ENCODE assay signal across 24 mouse cellular contexts in the genomic region with DNA sequence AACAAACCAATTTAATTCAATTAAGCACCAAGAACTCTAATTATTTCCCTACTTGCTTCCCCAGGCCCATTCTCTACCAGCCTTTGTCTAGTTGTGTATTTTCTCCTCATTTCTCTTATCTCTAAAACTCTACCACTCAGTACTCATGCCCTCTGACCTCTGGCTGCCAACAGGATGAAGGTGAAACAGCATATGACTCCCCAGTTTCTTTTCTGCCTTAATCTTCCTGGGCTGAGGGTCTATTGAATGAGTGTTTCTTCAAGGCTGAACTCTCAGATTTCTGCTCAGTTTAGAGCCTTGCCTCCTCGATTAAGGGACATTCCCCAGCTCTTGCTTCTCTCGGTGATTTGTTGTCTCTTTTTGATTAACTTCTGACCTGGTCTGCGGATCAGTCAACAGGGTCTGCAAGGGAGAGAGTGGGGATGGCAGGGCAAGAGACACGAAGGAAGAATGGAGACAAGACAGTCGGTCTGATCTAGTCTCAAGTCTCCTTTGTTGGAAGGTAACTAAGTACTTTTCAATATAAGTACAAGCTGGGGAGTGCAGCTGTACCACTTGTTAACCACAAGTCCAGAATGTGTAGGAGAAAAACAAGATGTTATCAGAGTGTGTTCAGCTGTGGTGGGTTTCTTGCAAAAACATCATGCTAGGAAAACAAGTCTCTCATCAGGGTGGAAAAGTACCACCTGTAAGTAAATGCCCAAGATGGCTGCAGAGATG. TPM values are rescaled to one million over a fixed set of nuclear protein-coding genes. Genes with fewer than 3 reads are reported as not detected.
A peak's percentile ranks its signal among the peaks of the same experiment; 100 is the strongest.
DNase-seq lines count a peak whose midpoint lies in the region; ATAC-seq and TF ChIP-seq lines count a peak whose summit lies in the region.
"Had no signal": no experiment of that assay in that cellular context is flagged by ENCODE, and none has a peak within 500 bp of the region (broad histone marks: within the 10 kb centered on the region; RNA-seq: fewer than 3 reads in every experiment).

No protein-coding gene starts in this region.

- no peak overlapping the region for H3K4me3 ChIP-seq in spleen, adult 2 months (ENCODE audit: extremely low read depth, insufficient read depth, insufficient read length)
- no peak overlapping the region for H3K4me3 ChIP-seq in bone marrow, adult 2 months (replicated peaks; ENCODE audit: control insufficient read depth, low read depth, low read length)
- no peak overlapping the region for H3K4me3 ChIP-seq in small intestine, adult 2 months (ENCODE audit: low read depth, low read length)
- no peak overlapping the region for H3K4me3 ChIP-seq in liver, embryonic 11.5 days (ENCODE audit: low read depth, low read length)
- H3K4me3 ChIP-seq: forebrain, embryonic 13.5 days; heart, embryonic 13.5 days; intestine, embryonic 15.5 days; layer of hippocampus, adult 2 months; midbrain, embryonic 10.5 days; myocyte had no signal

- DNase-seq in spleen, adult 2 months (ENCODE audit: low read depth in 1 of 2, low spot score in 2 of 2) = no peak
- no peak for DNase-seq in spleen, postnatal 10 days (ENCODE audit: low spot score in 2 of 2)
- peak; percentile 32 for DNase-seq in CD4-positive, CD25-positive, alpha-beta regulatory T cell, adult 2 months (ENCODE audit: low read depth, low spot score)
- no peak for DNase-seq in liver, embryonic 11.5 days (ENCODE audit: low spot score)
- no peak for DNase-seq in kidney, adult 18-20 months
- DNase-seq: adrenal gland, adult 2 months; cerebellum, adult 18-20 months; cerebellum, postnatal 25 days; gastrocnemius, postnatal 10 days; heart, postnatal 4 days; kidney, adult 9 months; kidney, postnatal 25 days; lung, adult 18-20 months; lung, postnatal 10 days had no signal

- no peaks in the 10 kb centered on the region for H3K9me3 ChIP-seq in liver, embryonic 11.5 days (ENCODE audit: control insufficient read depth, low read length)
- H3K9me3 ChIP-seq: forebrain, embryonic 13.5 days; heart, embryonic 13.5 days; intestine, embryonic 15.5 days; midbrain, embryonic 10.5 days had no signal

- H3K27me3 ChIP-seq in spleen, adult 2 months (ENCODE audit: control insufficient read depth, insufficient read depth, low read length) = no peaks in the 10 kb centered on the region
- no peaks in the 10 kb centered on the region for H3K27me3 ChIP-seq in small intestine, adult 2 months (ENCODE audit: control insufficient read depth, insufficient read depth, low read length)
- no peaks in the 10 kb centered on the region for H3K27me3 ChIP-seq in liver, embryonic 11.5 days (replicated peaks; ENCODE audit: control insufficient read depth, insufficient read depth, low read length)
- H3K27me3 ChIP-seq: forebrain, embryonic 13.5 days; heart, embryonic 13.5 days; intestine, embryonic 15.5 days had no signal

- ATAC-seq in liver, embryonic 11.5 days (replicated peaks; ENCODE audit: low FRiP score) = no peak
- ATAC-seq: forebrain, embryonic 13.5 days; intestine, embryonic 15.5 days; midbrain, embryonic 16.5 days had no signal

- TF ChIP-seq CTCF in spleen, adult 2 months (IDR thresholded peaks at IDR 0.05; ENCODE audit: extremely low read depth, insufficient read depth, insufficient read length, insufficient replicate concordance) = no peak
- no peak for TF ChIP-seq CTCF in bone marrow, adult 2 months (IDR thresholded peaks at IDR 0.05; ENCODE audit: control insufficient read depth, insufficient read depth, low read length)
- no peak for TF ChIP-seq CTCF in small intestine, adult 2 months (IDR thresholded peaks at IDR 0.05; ENCODE audit: extremely low read depth, insufficient read length, insufficient replicate concordance, low read depth, low read length)

- TF ChIP-seq POLR2A in spleen, adult 2 months (IDR thresholded peaks at IDR 0.05; ENCODE audit: low read depth, low read length) = no peak
- no peak for TF ChIP-seq POLR2A in bone marrow, adult 2 months (IDR thresholded peaks at IDR 0.05; ENCODE audit: borderline replicate concordance, control insufficient read depth, low read depth, low read length)
- TF ChIP-seq POLR2A in small intestine, adult 2 months (IDR thresholded peaks at IDR 0.05; ENCODE audit: low read depth, low read length) = no peak

- H3K27ac ChIP-seq in spleen, adult 2 months (ENCODE audit: insufficient read depth, low read length) = peak overlapping the region; percentile 70
- peak overlapping the region; percentile 62; the same call in 1 of the 2 replicates for H3K27ac ChIP-seq in bone marrow, adult 2 months (ENCODE audit: control insufficient read depth, insufficient read depth, low read depth, low read length, poor library complexity)
- H3K27ac ChIP-seq in small intestine, adult 2 months (ENCODE audit: insufficient read depth, low read depth, low read length) = peak overlapping the region; percentile 49; the same call in 1 of the 2 replicates
- H3K27ac ChIP-seq in liver, embryonic 11.5 days (ENCODE audit: low read depth, low read length) = no peak overlapping the region
- H3K27ac ChIP-seq: forebrain, embryonic 13.5 days; heart, embryonic 13.5 days; hindbrain, embryonic 14.5 days; intestine, embryonic 15.5 days; layer of hippocampus, adult 2 months; midbrain, embryonic 10.5 days had no signal

- WGBS in spleen, adult 2 months = 62% methylated on average over 5 of the region's 5 CpGs
- 61% methylated on average over 5 of the region's 5 CpGs for WGBS in bone marrow, adult 2 months
- WGBS in small intestine, adult 2 months = 59% methylated on average over 5 of the region's 5 CpGs
- WGBS in liver, embryonic 11.5 days = 57% methylated on average over 5 of the region's 5 CpGs

- peaks cover 1% of the 10 kb centered on the region for H3K36me3 ChIP-seq in spleen, adult 2 months (ENCODE audit: control insufficient read depth, insufficient read depth, low read length)
- no peaks in the 10 kb centered on the region for H3K36me3 ChIP-seq in small intestine, adult 2 months (ENCODE audit: control insufficient read depth, insufficient read depth, low read length)
- H3K36me3 ChIP-seq in liver, embryonic 11.5 days (ENCODE audit: control insufficient read depth, insufficient read depth, low read length) = no peaks in the 10 kb centered on the region
- H3K36me3 ChIP-seq: intestine, embryonic 15.5 days; midbrain, embryonic 10.5 days had no signal

- H3K4me2 ChIP-seq in liver, embryonic 11.5 days = no peak overlapping the region
- H3K4me2 ChIP-seq: forebrain, embryonic 13.5 days; heart, embryonic 13.5 days; hindbrain, embryonic 14.5 days; intestine, embryonic 15.5 days had no signal

- H3K4me1 ChIP-seq in spleen, adult 2 months (ENCODE audit: control insufficient read depth, insufficient read depth, insufficient read length) = peaks cover 8% of the 10 kb centered on the region
- H3K4me1 ChIP-seq in bone marrow, adult 2 months (ENCODE audit: control insufficient read depth, insufficient read depth, low read length) = no peaks in the 10 kb centered on the region; the same call in 1 of the 2 replicates
- H3K4me1 ChIP-seq in small intestine, adult 2 months (ENCODE audit: control insufficient read depth, insufficient read depth, insufficient read length, low read length) = no peaks in the 10 kb centered on the region; the same call in 1 of the 2 replicates
- H3K4me1 ChIP-seq in liver, embryonic 11.5 days (replicated peaks; ENCODE audit: control insufficient read depth, insufficient read depth, low read length) = no peaks in the 10 kb centered on the region
- H3K4me1 ChIP-seq: intestine, embryonic 15.5 days had no signal

- no peak overlapping the region for H3K9ac ChIP-seq in liver, embryonic 11.5 days (ENCODE audit: low read depth, low read length)
- H3K9ac ChIP-seq: forebrain, embryonic 13.5 days; heart, embryonic 13.5 days; hindbrain, embryonic 14.5 days; intestine, embryonic 15.5 days had no signal

RNA-seq across cellular contexts. Expression of gene Dnajc15, which starts 13.9 kb away (rescaled TPM):
- 3.5 and 4.0 TPM in 2 replicates for polyA plus RNA-seq in spleen, adult 2 months (2012; rRNA removed)
- polyA plus RNA-seq in bone marrow, adult 2 months (2011; ENCODE audit: insufficient read depth, insufficient read length, low replicate concordance, missing spikeins) = 24.3 and 47.3 TPM in 2 replicates
- polyA plus RNA-seq in small intestine, adult 2 months (2012; rRNA removed) = 3.0 and 4.8 TPM in 2 replicates
- 98.1 and 100 TPM in 2 replicates for polyA plus RNA-seq in liver, embryonic 11.5 days (2014; fragmentation: Nextera tagmentation; extraction: Ambion mirVana)

RNA-seq across cellular contexts. Expression of gene Epsti1, which starts 43.0 kb away (rescaled TPM):
- 35.3 and 49.6 TPM in 2 replicates for polyA plus RNA-seq in spleen, adult 2 months (2012; rRNA removed)
- 13.2 and 18.0 TPM in 2 replicates for polyA plus RNA-seq in bone marrow, adult 2 months (2011; ENCODE audit: insufficient read depth, insufficient read length, low replicate concordance, missing spikeins)
- polyA plus RNA-seq in small intestine, adult 2 months (2012; rRNA removed) = 11.8 and 19.8 TPM in 2 replicates
- polyA plus RNA-seq in liver, embryonic 11.5 days (2014; fragmentation: Nextera tagmentation; extraction: Ambion mirVana) = 0.91 and 0.97 TPM in 2 replicates
- polyA plus RNA-seq: midbrain, embryonic 10.5 days; midbrain, embryonic 16.5 days had no signal
